Mouse (Mus musculus): ENCODE measurements at regions not wholly inside any gene's neighbourhood (a gene's known extent, or its start where the extent isn't known, plus 50 kb on each side); places are given as distances from the start of the nearest gene placed in this dataset.

GRCm38 (mm10) chr12:16276301-16276700, 334.5 kb downstream of the Lpin1 start:
- TF ChIP-seq CTCF (IDR thresholded peaks at IDR 0.05; ENCODE audit: borderline replicate concordance, extremely low read depth, insufficient read depth, insufficient read length): no peak
- no peak for TF ChIP-seq POLR2A (IDR thresholded peaks at IDR 0.05; ENCODE audit: borderline replicate concordance, extremely low read depth, insufficient read depth, insufficient read length, poor library complexity, severe bottlenecking)

Data from brain, embryonic 14.5 days (tissue).